Mouse (Mus musculus): Measurements from ENCODE around the gene Psmd12.

- TF ChIP-seq CTCF (IDR thresholded peaks at IDR 0.05; ENCODE audit: low read depth) (no peak), EP300 (IDR thresholded peaks at IDR 0.05; ENCODE audit: low read depth) (no peak)
Measured at GRCm38 (mm10) chr11:107443121-107444095, 35.9 kb upstream of the Psmd12 start.
